Mouse (Mus musculus) embryonic fibroblast, embryonic 13.5 days (primary cell): ENCODE data around the gene Fzd7. TPM values are rescaled to one million over a fixed set of nuclear protein-coding genes. Genes with fewer than 3 reads are reported as not detected.

Experiments
- H3K27ac ChIP-seq: 2 replicates; pipeline ENCODE4 v1.5.1; 2012; ENCODE audit warnings: low read length, control low read depth, inconsistent platforms; ENCODE audit not compliant: insufficient read depth
- H3K4me1 ChIP-seq: 2 replicates; pipeline ENCODE4 v1.6.1; 2011; ENCODE audit warnings: low read length; ENCODE audit not compliant: control insufficient read depth, insufficient read depth
- H3K4me3 ChIP-seq: 2 replicates; pipeline ENCODE4 v1.5.1; 2011; ENCODE audit warnings: mild to moderate bottlenecking, control low read depth, low read length; ENCODE audit not compliant: insufficient read depth
- CTCF ChIP-seq: IDR thresholded peaks from 2 replicates; pipeline ENCODE4 v1.5.1; 2011; ENCODE audit warnings: mild to moderate bottlenecking, control low read depth, low read length, moderate library complexity, borderline replicate concordance; ENCODE audit not compliant: insufficient read depth
- POLR2A ChIP-seq: IDR thresholded peaks from 2 replicates; pipeline ENCODE4 v1.6.1; 2011; ENCODE audit warnings: low read depth, mild to moderate bottlenecking, control low read depth, low read length, moderate library complexity
- polyA plus RNA-seq: library from polyadenylated mRNA; stranded (reverse); fragments of >200 nt; gene quantifications from 2 replicates; pipeline ENCODE4 v1.2.4, GENCODE M21; 2011; ENCODE audit warnings: low read depth; ENCODE audit not compliant: missing spikeins, insufficient read length

The Fzd7 gene
- polyA plus RNA-seq, 1 experiment, result 43.0 TPM

DNA sequence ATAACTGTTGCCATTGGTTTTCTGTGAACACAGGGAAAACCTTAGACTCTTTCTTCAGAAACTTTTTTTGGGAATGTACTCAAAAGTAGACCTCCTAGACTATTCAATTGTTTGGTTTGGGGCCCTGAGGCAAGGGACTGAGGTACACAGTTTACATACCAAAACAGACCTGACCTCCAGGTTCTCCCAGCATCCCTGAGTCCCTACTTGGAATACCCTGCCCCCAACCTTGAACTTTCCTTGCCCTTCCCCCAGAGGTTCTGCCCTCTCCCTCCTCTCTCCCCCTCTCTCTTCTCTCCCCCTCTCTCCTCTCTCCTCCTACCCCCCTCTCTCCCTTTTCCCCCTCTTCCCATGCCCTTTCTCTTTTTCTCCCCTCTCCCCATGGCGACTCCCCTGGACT lies 40.2 kb downstream of the Fzd7 start:
- 0 out of 2 replicates have a peak, but pooled peaks cover 4% of the 10 kb centered on the region for H3K4me1 ChIP-seq
- H3K27ac ChIP-seq, result no peak overlapping the region
- H3K4me3 ChIP-seq, result no peak overlapping the region
- TF ChIP-seq POLR2A (no peak), CTCF (no peak)

DNA sequence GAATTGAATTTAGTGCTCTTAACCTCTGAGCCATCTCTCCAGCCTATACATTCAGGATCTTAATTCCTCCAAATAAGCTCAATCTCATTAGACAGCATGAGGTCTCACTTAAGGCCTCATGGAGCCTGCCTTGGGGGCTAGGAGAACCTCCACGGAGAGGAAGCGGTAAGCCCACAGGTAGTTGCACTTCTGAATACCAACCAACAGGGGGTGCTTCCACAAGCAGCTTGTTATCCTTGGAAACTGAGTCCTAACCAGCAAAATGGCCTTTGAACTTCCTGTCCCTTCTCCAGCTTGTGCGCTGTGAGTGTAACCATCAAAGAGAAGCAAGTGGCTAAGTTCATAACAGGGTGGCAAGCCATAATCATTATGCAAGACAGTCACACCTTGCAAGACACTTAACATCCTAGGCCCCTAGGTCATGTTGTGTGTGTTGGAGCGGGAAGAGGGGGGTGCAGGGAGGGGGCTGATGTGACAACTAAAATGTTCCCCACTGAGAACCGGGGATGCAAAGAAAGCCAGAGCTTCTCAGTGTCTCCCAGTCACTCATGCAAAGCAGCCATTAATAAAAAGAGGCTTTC lies 41.2 kb downstream of the Fzd7 start:
- Histone ChIP-seq H3K4me1 (0 out of 2 replicates have a peak, but pooled peaks cover 4% of the 10 kb centered on the region), H3K27ac (no peak overlapping the region), H3K4me3 (no peak overlapping the region)
- no peak for TF ChIP-seq POLR2A
- TF ChIP-seq CTCF, result no peak

DNA sequence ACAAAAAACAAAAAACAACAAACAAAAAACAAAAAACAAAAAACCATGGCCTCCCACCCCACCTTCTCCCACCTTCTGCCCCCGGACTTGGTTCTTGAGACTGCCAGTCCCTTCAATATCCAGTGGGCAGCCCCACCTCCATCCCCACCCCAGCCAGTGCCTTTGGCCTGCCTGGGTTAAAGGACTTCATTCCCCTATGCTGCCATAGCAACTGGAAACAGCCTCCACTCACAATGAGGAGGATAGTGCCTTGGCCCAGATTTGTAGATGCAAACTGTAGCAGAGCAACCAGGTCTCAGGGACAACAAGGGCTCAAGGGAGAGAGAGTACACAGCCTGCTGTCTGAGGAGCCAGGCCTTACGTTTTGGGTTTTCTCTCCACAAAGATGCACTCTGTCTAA lies 41.8 kb downstream of the Fzd7 start:
- Histone ChIP-seq H3K27ac (no peak overlapping the region), H3K4me1 (0 out of 2 replicates have a peak, but pooled peaks cover 4% of the 10 kb centered on the region), H3K4me3 (no peak overlapping the region)
- no peak for TF ChIP-seq CTCF
- TF ChIP-seq POLR2A, result no peak

DNA sequence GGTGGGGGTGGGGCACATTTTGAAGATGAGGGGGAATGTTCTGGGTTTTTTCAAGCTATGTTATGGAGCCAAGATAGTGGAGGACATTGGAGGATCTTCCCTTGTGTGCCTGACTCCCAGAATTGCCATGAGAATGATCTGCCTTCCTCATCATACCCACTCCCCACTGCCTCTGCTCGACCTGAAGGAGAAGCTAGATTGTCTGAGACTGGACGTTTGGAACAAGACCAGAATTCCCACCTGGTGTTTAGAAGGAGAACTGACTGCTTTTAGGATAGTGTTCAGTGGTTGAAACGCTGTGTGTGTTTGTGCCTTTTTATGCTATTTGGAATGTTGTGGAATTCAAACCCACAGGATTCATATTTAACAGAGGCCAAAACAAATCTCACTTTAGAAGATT lies 42.5 kb downstream of the Fzd7 start:
- Histone ChIP-seq H3K4me3 (no peak overlapping the region), H3K4me1 (0 out of 2 replicates have a peak, but pooled peaks cover 4% of the 10 kb centered on the region), H3K27ac (no peak overlapping the region)
- no peak for TF ChIP-seq CTCF
- no peak for TF ChIP-seq POLR2A

DNA sequence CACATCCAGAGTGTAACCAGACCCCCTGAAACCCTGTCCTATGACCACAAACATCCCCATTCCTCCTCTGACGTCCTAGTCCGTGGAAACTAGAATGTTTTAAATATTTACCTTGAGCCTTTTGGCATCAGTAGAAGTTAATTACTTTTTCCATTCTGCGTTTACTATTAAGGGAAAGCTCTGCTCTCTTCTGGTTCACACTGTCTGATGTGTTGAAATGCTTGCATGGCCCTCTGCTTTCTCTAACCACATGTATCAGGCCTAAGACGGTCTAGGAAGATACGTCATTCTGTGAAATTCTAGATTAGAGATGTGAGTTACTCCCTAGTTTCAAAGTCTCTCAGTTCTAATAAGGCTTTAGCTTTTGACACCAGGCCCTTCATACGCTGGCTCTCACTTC lies 45.0 kb downstream of the Fzd7 start:
- TF ChIP-seq POLR2A, result no peak
- no peak for TF ChIP-seq CTCF
- Histone ChIP-seq H3K27ac (no peak overlapping the region), H3K4me1 (no peaks in the 10 kb centered on the region), H3K4me3 (no peak overlapping the region)

DNA sequence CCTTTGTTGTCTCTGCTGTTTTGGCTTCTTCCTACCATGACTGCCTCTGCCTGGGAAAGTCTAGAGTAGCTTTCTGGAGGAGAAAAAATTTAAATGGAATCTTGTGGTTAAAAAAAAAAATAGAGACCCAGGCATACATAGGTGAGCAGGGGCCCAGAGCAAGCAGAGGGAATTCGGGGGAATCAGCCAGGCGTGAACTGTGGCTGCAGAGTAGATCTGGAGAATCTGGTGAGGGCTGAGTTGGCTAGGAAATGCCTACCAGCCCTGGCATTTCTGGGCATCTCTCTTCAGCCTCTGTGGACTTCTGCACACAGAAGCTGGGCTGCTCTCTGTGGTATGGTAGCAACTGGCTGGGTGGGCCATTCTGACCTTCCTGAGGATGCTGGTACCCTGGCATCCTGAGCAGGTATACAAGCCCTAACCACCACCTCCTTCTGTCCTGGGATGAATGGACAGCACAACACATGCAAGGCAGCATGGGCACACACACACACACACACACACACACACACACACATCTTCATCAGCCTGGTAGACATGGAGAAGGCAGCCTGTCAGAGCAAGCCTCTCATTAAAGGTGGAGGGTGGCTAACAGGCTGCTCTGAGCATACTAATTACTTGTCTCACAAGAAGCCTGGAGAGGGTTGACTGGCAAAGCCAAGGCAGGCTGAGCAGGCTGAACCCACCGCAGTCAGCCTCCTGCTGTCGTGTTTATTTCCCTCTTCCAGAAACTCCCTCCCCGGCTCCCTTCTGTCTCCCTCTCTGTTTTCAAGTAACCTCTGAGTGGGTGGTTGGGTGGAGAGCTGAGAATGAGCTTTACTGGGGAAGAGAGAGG lies 53.0 kb downstream of the Fzd7 start:
- no peak overlapping the region for H3K27ac ChIP-seq
- TF ChIP-seq POLR2A (no peak), CTCF (no peak)
- no peaks in the 10 kb centered on the region for H3K4me1 ChIP-seq
- H3K4me3 ChIP-seq, result no peak overlapping the region

Other genes with a start within 250 kb of the Fzd7 start
- 9.3 TPM in 2 replicates for gene Als2, start 245.2 kb upstream of the Fzd7 start, polyA plus RNA-seq
- gene Cdk15, start 225.5 kb upstream of the Fzd7 start, polyA plus RNA-seq, result 0.74 and 0.94 TPM in 2 replicates
- not detected in 2 replicates for gene Gm973, start 33.8 kb downstream of the Fzd7 start, polyA plus RNA-seq
- 195 and 227 TPM in 2 replicates for gene Sumo1, start 188.4 kb downstream of the Fzd7 start, polyA plus RNA-seq
- gene Nop58, start 202.5 kb downstream of the Fzd7 start, polyA plus RNA-seq, result 260 and 275 TPM in 2 replicates